Comparison of ENCODE assay signal across 15 mouse cellular contexts in the genomic region with DNA sequence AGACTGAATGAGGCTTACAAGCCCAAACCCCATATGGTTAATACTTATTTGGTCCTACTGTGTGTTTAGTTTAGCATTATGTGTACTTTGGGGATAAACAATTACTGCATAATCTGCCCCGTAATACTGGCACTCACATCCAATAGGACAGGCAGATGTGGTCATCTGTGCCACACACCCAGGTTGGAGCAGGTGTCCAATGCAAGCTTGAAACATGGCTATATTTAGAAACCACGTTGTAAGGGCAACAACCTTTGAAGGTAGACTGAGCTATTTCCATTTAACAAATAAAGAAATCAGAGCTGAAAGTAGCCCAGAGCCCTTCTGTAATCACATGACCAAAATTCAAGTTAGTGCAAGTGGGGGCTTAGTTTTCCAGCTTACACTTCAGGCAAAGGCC.
"Had no signal": no experiment of that assay in that cellular context is flagged by ENCODE, and none has a peak within 500 bp of the region (broad histone marks: within the 10 kb centered on the region; RNA-seq: fewer than 3 reads in every experiment).

No protein-coding gene starts in this region.

- H3K9ac ChIP-seq: limb, embryonic 15.5 days; liver, embryonic 15.5 days; lung, embryonic 14.5 days; neural tube, embryonic 15.5 days had no signal

- H3K4me1 ChIP-seq: neural tube, embryonic 15.5 days had no signal

- H3K27ac ChIP-seq: left cerebral cortex, adult 2 months; limb, embryonic 15.5 days; liver, embryonic 15.5 days; midbrain, embryonic 10.5 days; neural tube, embryonic 15.5 days had no signal

- H3K9me3 ChIP-seq: limb, embryonic 15.5 days; liver, embryonic 15.5 days; midbrain, embryonic 10.5 days; neural tube, embryonic 15.5 days had no signal

- H3K36me3 ChIP-seq: limb, embryonic 15.5 days; liver, embryonic 15.5 days; midbrain, embryonic 10.5 days; neural tube, embryonic 15.5 days had no signal

- H3K27me3 ChIP-seq: limb, embryonic 15.5 days; liver, embryonic 15.5 days; neural tube, embryonic 15.5 days had no signal

- DNase-seq: kidney, postnatal 10 days; kidney, postnatal 4 days; lung, embryonic 14.5 days; lung, postnatal 10 days; lung, postnatal 4 days; midbrain, embryonic 14.5 days; right cerebral cortex, adult 18-20 months; right cerebral cortex, postnatal 25 days; thymus, postnatal 4 days had no signal

- H3K4me2 ChIP-seq: limb, embryonic 15.5 days; liver, embryonic 15.5 days; lung, embryonic 14.5 days; neural tube, embryonic 15.5 days had no signal

- H3K4me3 ChIP-seq: left cerebral cortex, adult 2 months; limb, embryonic 15.5 days; liver, embryonic 15.5 days; midbrain, embryonic 10.5 days; myocyte; neural tube, embryonic 15.5 days had no signal
